Mouse (Mus musculus): ENCODE results near the gene Maea. TPM values are rescaled to one million over a fixed set of nuclear protein-coding genes. Genes with fewer than 3 reads are reported as not detected.

Gene Maea
- total RNA-seq (2023), result 123 and 141 TPM in 2 replicates

DNA sequence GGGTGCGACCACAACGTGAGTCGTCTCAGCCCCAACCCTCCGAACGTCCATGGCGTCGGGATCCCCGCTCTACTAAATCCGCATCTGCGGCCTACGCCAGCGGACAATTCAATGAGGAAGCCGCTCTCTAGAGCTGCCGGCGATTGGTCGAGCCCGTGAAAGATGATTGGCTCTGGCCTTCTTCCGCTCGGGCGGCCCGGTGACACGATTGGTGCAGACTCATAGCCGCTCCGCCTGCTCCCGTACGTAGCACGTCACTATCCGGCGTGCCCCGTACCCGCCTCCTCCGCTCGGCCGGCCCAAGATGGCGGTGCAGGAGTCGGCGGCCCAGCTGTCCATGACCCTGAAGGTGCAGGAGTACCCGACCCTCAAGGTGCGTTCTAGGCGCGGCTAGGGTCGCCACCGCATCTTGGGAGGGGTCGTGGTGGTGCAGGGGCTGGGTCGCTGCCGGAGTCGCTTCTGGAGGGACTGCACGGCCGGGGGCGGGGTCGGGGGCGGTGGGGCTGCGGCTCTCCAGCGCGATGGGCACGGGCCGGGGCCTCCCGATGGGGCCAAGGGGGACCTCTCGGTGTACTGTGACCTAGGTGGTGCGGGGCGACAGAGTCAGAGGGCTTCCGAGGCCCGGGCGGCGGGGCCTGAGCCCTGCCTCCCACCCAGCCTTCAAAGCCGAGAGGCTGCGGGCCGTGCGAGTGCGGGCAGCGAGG, at the start of gene Maea:
Maea (plus strand) TSS at position 237 of the 704 bp plus-strand sequence.

DNA sequence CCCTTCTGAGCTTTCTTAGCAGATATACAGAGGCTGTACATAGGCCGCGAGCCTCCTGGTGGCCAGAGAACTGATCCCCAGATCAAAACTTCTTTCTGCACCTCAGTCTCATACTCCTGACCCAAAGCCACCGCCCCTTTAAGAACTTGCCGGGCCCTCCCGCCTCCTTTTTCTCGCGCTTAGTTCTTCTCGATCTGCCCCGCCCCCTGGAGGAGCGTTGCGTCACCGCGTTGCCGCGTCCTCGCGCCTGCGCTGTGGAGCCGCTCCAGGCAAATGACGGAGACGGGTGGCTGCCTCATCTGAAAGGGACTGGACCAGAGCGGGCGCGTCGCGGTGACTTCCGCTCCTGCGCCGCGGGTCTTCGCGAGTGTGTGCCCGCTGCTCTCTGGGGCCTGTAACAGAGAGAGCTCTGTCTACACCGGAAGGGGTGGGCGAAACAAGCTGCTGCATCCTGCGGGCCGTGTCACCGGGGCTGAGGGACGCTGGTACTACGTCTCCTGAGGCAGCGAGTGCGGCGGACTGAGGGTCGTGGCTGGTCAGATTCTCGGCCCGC, 43.1 kb downstream of the Maea start, which contains the start of gene Uvssa:
Uvssa (plus strand) TSS at position 248 of the 553 bp plus-strand sequence.

Other genes with a start within 250 kb of the Maea start
- not detected in 2 replicates for gene Slc5a1, start 231.3 kb upstream of the Maea start, total RNA-seq (2023)
- gene Spon2, start 117.1 kb upstream of the Maea start, total RNA-seq (2023), result 0.76 TPM in 1 of 2 replicates, not detected in the other
- gene Ctbp1, start 60.5 kb upstream of the Maea start, total RNA-seq (2023), result 149 and 168 TPM in 2 replicates
- 11.4 and 16.7 TPM in 2 replicates for gene Uvssa, start 43.0 kb downstream of the Maea start, total RNA-seq (2023)
- not detected in 2 replicates for gene Nkx1-1, start 98.5 kb downstream of the Maea start, total RNA-seq (2023)